Mouse (Mus musculus) common myeloid progenitor, adult 5-6 weeks (primary cell): ENCODE measurements at regions not wholly inside any gene's neighbourhood (a gene's known extent, or its start where the extent isn't known, plus 50 kb on each side); places are given as distances from the start of the nearest gene placed in this dataset.

Source experiments
- ATAC-seq: replicated peaks from 2 replicates; pipeline ENCODE4 v1.8.0; 2016; ENCODE audit warnings: low read depth, mild to moderate bottlenecking, moderate TSS enrichment, inconsistent platforms; ENCODE audit not compliant: poor library complexity, severe bottlenecking

DNA sequence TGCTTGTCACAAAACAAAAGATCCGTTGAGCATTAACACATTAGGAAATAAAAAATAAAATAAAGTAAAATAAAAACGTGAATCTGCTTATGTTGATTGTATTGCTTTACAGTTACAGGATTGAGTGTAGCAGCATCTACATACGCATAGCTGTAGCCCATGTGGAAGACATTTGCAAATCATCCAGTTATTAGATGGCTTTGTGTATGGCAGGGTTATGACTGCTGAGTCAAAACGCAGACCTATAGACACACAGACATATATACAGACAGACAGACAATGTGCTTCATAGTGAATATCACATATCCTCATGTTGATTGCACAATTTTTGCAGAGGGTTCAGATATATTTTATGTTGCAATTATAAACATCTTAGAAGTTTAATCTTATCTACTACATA, 64.5 kb downstream of the Gm11146 start:
- no peak for ATAC-seq

DNA sequence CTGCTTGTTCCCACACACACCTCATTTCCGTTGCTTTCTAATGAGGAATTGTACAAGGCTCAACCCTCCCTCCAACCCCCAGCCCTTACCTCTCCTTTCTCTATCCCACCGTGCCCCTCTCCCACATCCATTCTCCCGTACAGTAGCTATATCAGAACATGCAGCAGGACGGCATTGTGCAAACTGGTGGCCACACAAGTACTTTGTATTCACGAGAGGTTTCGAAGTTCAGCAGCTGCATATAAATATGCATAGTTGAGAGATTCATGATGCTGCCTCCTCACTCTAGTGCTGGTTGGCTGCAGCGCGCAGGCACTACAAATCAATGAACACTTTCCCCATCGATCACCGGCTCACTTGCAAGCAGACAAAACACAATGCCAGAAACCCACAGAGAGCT, 65.1 kb downstream of the Gm11146 start:
- no peak for ATAC-seq

DNA sequence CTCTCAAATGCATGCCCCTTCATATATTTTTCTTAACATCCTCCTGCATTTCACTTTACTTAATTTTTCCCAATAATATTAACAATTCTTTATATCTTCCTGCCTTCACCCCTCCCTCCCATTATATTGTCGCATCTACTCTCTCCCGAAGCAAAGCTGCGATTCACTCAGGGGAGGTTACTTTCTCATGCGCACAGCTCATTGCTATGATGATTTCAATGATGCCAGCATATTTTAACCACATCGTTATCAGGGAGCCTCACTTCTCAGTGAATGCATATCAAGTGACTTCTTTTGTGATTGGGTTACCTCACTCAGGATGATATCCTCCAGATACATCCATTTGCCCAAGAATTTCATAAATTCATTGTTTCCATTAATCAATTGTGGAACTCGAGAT, 65.6 kb downstream of the Gm11146 start:
- ATAC-seq = no peak

DNA sequence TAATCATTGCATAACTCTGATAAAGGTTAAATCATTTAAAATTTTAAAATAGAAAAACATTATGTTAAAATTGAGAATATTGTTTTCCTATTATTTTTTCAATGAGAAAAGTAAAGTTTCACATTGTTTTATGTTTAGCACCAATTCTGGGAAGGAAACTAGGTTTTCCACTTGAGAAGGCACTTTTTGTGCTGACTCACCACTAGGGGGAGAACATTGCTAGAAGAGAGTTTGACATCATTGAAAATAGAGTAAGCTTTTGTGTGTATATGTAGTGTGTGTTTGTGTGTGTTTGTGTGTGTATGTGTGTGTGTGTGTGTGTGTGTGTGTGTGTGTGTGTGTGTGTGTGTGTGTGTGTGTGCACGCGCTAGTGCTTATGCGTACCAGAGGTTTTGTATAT, 66.9 kb downstream of the Gm11146 start:
- peak; percentile 85 for ATAC-seq

DNA sequence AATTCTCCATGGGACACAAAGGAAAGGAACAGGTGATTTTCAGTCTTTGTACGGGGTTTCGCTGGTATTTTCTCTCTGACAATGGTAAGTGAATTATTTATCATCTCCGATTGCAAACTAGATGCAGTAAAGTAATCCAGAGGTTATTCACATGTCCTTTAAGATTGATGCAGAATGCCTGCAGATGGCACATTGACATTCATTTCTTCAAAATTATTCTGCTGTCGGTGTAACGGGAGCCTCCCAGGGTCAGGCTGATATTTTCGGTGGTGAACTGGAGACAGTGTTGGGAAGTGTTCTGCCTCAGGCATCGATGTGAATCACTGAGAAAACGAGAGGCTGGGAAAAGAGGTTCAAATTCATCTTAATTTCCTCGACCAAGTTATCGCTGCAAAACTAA, 70.3 kb downstream of the Gm11146 start:
- no peak for ATAC-seq

DNA sequence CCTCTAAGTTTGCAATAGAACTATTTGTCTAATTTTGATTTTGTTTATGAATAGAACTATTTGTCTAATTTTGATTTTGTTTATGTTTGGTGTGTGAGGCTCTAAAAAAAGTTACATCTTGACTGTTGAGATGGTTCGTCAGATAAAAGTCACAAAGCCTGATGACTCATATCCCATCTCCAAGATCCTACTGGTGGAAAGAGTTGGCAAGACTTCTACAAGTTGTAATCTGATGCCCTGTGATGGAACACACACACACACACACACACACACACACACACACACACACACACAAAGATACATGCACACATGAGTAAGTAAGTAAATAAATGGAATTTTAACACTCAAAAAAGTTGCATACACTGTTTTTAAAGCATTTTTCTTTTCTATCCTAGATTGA, 73.9 kb downstream of the Gm11146 start:
- ATAC-seq = no peak

DNA sequence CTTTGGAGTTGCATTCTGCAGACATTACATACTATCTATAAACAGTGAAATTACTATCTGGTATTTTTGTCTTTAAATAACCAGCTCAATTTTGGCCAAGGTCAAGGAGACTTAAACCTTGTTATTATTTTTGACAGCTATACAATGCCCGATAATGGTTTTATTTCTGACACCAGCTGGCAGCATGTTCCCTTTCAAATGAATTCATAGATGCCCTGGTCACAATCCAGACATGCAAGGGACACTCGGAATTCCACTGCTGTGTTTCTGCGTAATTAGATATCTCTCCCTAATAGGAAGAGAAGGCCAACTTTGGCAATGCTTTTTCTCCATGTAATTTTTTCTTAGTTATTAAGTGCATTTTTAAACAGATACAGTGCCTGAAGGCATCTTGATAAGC, 87.3 kb downstream of the Gm11146 start:
- no peak for ATAC-seq

DNA sequence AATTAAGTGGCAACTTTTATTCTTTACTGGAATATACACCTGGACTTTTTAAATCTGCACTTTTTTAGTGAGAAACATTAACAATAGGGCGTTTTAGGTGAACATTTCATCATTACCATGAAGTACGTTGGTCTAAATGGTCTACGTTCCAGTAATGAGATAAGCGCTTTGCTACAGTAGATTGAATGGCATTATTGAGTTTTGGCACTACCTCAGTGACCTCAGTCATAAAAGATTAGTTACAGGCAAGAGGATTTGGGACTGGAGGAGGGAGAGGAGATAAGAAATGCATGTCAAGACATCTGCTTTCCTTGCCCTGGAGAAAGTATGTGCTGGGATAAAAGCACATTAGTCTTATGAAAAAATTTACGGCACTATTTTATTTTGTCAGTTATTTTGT, 98.3 kb downstream of the Gm11146 start:
- no peak for ATAC-seq

DNA sequence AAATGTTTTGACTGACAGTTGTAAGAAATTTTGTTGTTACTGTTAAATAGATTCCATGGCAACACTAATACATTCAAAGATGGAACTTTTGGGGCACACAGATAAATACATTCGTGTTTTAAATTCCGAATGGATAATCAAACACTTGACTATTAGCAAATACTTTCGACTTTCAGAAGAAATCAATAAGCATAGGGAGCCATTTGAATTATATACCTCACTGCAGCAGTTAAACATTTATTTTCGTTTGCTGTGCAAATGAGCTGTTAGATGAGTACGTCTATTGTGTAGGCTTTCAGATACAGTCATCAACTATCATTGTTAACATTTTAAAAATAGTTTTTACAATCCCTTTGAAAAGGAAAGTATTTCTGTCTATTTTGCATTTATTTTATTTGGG, 99.0 kb downstream of the Gm11146 start:
- ATAC-seq = no peak

DNA sequence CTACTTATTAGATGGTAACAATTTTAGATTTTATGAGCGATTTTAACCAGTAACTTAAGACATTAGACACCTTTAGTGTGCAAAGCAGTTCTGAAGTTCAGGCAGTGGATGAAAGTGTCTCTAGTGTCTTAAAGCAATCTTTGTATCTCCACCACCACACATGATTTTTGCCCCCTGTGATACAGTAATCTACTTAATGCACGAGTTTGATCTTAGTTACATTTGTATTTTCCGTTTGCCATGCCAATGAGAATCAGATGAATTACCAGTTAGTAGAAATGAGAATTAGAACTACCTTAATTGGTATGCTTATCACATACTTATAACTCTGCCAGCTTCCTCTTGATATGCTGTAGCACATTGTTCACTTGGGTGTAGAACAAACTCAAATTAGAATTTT, 99.9 kb downstream of the Gm11146 start:
- ATAC-seq = no peak

DNA sequence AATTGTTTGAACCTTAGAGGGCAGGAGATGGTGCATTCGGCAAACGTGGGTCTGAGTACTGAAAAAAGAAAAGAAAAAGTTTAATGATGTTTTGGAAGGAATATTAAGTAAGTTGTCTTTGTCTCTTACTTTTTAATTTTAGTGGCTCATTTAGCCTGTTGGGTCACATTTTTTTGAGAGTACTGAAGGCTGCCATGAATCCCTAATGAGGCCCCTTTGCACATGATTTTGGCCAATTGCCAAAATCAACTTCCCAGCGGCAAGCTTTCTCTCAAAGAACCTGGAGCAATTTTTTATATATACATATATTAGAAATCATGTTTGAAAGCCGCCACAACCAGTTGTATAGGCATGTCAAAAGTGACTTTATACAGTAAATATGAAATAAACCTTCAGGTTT, 100.9 kb downstream of the Gm11146 start:
- ATAC-seq = no peak

DNA sequence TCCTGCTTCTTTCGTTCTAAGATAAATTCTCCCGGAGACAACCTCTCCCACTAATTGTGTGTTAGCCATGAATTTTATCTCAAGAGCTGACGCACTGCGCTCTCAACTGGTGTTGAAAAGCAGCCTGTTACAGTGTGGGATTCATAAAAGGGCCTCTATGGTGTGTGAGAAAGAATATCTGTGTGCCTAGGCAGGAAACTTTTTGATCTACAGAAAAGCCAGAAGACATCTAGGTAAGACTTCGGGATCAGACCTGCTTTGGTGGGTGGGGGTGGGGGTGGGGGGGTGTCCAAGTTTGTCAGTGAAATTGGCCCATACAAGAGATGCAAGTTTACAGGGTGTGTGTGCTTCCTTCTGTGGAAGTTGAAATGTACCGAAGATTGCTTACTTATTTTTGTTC, 101.5 kb downstream of the Gm11146 start:
- ATAC-seq = no peak; the same call in 1 of the 2 replicates

DNA sequence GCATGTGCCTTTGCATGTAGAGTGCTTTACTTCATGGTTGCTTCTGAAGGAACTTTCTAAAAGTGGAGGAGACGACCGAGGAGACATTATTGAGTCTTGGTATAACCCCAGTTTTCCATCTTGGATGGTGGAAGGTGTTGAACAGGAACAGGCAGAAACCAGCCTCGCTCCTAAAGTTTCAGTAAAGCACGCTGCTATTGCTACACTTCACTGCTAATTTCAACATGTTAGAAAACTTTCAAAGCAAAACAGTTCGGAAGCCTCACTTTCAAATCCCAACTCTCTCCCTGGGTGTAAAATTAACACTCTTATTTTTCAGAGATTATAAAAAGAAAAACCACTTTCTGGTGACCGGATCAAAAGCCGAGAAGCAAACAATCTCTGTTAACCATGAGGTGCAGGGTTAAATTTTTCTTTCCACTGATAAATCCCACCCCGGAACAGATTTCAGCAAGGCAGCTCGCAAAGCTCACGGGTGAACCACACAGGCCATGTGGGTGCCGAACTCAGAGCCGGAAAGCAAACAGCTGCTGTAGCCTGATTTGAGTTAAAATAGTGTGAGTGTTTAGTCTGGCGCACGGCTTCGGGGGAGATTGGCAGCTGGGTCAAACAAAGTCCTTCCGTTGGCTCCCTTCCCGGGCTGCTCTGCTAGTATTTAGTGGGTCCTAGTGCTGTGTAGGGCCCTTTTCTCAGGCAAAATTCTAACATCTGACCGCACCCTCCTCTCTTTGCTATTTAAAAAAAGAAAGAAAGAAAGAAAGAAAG, 102.2 kb downstream of the Gm11146 start:
- ATAC-seq = peak; percentile 95

DNA sequence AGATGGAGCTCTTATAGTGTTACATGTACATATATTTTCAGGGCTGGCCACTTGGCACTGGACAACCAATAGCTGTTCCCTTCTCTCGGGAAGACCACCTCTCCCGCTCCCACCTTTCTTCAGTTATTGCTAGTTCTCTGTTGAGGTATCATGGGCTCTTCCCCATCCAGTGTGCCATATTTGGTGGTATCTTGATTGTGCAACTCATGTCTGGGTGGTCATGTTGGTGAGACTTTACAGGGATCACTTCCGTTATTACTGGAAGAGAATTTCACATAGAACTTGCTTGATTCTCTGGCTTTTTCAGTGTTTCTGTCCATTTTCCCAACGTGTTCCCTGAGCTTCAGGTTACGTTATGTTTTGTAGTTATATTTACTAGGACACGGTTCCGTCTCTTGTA, 106.6 kb downstream of the Gm11146 start:
- ATAC-seq = no peak

DNA sequence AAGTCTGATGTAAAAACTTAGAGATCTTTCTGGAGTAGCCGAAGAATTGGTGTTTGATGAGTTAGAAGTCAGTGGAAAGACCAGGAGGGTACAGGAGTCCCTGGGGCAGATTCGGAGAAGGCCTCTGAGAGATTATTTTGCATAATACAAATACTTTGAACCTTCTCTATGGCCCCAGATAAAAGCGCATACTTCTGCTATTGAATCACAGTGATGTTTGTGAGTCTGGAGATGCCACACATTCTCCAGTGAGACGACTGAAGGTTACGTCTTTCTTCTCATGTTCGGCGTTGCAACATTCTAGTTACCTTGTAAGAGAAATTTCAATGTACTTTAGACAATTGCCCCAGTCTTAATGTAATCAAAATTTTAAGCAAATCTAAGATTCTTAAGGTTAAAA, 107.9 kb downstream of the Gm11146 start:
- ATAC-seq = no peak

DNA sequence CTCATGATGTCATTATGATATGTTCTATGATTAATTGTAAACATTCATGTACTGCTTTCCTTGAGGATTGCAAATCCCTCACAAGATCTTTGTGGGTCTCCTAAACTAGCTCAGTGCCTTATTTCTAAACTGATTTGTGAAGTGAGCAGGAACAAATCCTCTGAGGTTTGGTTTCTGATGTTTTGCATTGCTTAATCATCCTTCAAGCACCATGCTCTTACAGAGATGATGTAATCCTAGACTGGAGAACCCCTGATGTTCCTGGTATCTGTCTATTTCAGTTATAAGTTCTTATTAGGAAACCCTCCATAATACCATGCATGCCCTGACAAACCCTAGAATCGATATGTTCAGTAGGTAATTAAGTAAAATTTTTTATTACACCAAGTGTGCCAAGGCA, 113.7 kb downstream of the Gm11146 start:
- ATAC-seq = no peak

DNA sequence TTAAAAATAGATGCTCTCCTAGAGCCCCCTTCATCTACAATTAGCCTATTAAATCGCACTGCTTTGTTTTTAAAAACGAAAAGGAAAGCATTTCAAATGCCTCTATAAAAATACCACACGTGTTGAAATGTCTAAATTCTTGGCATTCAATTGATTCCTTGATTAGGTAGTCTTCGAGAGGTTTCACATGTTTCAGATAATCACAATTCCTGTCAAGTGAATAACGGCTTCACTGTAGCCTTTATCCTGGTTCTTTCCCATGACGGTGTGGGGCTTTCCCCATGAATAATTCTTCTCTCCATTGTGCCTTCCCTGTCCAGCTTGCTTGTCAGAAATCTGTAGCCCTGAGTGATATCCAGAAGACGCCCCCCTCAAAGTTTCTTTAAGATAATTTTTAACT, 122.1 kb downstream of the Gm11146 start:
- no peak for ATAC-seq

DNA sequence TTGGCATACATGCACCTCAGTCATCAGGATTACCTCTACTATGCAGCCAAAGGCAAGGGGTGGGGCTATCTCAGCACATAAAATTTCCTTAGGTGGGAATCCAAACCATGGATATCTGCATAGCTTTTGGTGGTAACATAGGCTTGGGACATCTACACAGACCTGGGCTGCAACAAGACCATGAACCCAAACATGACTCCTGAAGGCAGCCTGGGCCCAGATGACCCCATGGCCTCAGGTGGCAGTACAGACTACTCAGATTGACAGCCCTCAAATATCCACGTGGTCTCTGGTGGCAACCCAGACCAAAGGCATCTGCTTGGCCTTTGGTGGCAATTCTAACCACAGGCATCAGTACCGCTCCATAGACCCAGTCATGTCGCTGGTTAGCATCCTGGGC, 130.0 kb downstream of the Gm11146 start:
- ATAC-seq = no peak

DNA sequence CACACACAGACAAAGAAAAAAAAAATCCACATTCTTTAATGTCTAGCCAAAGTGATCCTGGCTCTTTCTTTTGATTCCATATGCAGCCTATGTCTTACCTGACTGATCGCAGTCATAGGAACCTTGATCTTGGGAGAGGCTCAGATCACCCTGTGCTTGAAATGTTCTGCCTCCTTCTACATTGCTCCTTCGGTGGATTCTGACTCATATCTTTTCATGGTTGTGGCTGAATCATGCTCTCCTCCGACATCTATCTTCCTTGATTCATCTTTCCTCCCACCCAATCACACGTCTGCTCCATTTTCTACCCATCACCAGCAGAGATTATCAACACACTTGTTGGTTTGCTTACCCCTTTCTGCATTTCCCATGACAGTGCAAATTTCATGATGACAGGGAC, 132.0 kb downstream of the Gm11146 start:
- ATAC-seq = no peak

DNA sequence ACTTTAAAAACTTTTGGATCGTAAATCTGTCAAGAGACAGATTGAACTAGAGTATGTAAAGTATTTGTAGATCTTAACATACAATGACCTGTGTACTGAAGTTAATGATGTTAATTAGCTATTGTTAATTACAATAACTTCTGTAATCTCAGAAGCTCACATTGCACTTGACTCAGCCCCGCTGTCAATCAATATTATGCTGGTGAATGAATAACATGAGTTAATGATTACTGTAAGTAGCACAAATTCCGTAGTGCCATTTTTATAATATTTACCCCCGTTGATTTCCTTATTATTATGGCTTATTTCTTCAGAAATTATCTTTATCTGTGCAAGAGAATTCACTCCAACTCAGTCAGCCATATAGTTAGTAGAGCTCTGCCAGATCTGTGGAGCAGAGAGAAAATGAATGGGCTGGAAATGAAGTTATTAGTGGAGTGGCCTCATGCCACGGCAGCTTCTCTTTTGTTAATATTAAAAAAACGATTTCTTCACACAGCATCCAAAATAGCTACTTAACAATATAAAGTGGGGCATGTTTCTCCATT, 132.5 kb downstream of the Gm11146 start:
- ATAC-seq = no peak

DNA sequence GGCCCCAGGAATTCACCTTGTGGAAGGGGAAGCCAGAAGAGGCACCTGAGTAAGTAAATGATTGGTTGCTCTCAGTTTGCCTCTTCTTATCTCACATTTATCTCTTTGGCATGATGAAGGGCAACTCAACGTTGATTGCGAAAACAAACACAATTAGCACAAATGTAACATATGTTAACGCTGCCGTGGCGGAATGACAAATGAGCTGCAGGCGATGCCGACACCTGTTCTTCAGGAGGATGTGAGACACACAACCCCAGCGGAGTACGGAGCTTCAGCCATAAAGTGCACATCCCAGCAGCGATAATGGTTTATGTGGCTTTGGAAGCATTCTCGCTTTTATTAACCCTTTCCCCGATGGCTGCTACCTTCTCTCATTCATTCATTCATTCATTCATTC, 134.7 kb downstream of the Gm11146 start:
- no peak for ATAC-seq

DNA sequence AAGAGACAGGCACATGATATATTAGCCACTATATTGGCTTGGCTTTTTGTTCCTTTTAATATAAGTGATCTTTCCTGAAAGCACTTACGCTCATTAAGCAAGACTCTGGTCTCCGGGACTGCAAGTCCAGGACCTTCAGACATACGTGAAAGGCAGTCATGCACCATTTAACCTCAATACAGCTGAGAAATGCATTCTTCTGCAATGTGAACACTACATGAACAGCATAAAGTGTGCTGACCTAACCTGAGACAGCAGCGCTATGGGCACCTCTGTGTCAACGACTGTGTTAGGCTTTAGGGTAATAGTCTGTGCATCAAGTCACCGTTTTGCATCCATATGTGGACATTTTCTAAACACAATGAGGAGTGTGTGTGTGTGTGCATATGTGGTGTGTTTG, 137.3 kb downstream of the Gm11146 start:
- ATAC-seq = no peak
